Mouse (Mus musculus) liver, embryonic 13.5 days (tissue): Measurements from ENCODE around the gene Ubl4b. TPM values are rescaled to one million over a fixed set of nuclear protein-coding genes. Genes with fewer than 3 reads are reported as not detected.

Experiments used
- ATAC-seq: fragments of 200-750 bp; cut with Nextera tagmentation; 2 replicates; pipeline ENCODE4 v1.8.0; 2017; ENCODE audit warnings: low read depth, mild to moderate bottlenecking, moderate number of reproducible peaks, moderate library complexity
- DNase-seq: peaks from one replicate; pipeline ENCODE4 v3.0.0; 2022
- H3K27ac ChIP-seq: fragments of 300-500 bp; sonication (generic); 2 replicates; pipeline ENCODE4 v1.5.1; 2015; ENCODE audit warnings: moderate library complexity, mild to moderate bottlenecking, inconsistent platforms
- H3K27me3 ChIP-seq: fragments of 300-500 bp; sonication (generic); 2 replicates; pipeline ENCODE4 v1.6.1; 2015; ENCODE audit warnings: mild to moderate bottlenecking, inconsistent platforms
- H3K36me3 ChIP-seq: fragments of 300-500 bp; sonication (generic); 2 replicates; pipeline ENCODE4 v1.6.1; 2015; ENCODE audit warnings: mild to moderate bottlenecking, inconsistent platforms
- H3K4me1 ChIP-seq: fragments of 300-500 bp; sonication (generic); replicated peaks from 2 replicates; pipeline ENCODE4 v1.6.1; 2015; ENCODE audit warnings: inconsistent platforms
- H3K4me2 ChIP-seq: fragments of 300-500 bp; sonication (generic); 2 replicates; pipeline ENCODE4 v1.6.1; 2015; ENCODE audit warnings: inconsistent platforms, mild to moderate bottlenecking, moderate library complexity
- H3K4me3 ChIP-seq: fragments of 300-500 bp; sonication (generic); replicated peaks from 2 replicates; pipeline ENCODE4 v1.5.1; 2015; ENCODE audit warnings: mild to moderate bottlenecking, inconsistent platforms
- H3K9ac ChIP-seq: fragments of 300-500 bp; sonication (generic); 2 replicates; pipeline ENCODE4 v1.6.1; 2015; ENCODE audit warnings: mild to moderate bottlenecking, inconsistent platforms
- H3K9me3 ChIP-seq: fragments of 300-500 bp; sonication (generic); replicated peaks from 2 replicates; pipeline ENCODE4 v1.6.1; 2016; ENCODE audit warnings: inconsistent platforms
- WGBS: fragments of 180-500 bp; shearing (Covaris S2); methylation state at CpG from one replicate; pipeline ENCODE4 v1.1.7; 2015; ENCODE audit not compliant: insufficient replicate concordance; 5-methylcytosine and 5-hydroxymethylcytosine counted together
- polyA plus RNA-seq: library from polyadenylated mRNA; unstranded; fragments of >200 nt; fragmentation: Nextera tagmentation; extraction: Ambion mirVana; gene quantifications from 2 replicates; pipeline ENCODE4 v1.2.1, GENCODE M21; 2015

Ubl4b gene
- polyA plus RNA-seq, 1 experiment from 2014 or later, result not detected

- DNase-seq (no peak), ATAC-seq (no peak)
- H3K27me3 ChIP-seq, result peaks cover 99% of the 10 kb centered on the region
- H3K36me3 ChIP-seq, result no peaks in the 10 kb centered on the region
- peaks cover 3% of the 10 kb centered on the region; the same call in 1 of the 2 replicates for H3K4me1 ChIP-seq
- H3K9me3 ChIP-seq, result no peaks in the 10 kb centered on the region
- no peak overlapping the region for H3K4me3 ChIP-seq
- no peak overlapping the region for H3K4me2 ChIP-seq
- no peak overlapping the region for H3K27ac ChIP-seq
- WGBS, result 13% methylated on average over 1 of the region's 1 CpGs
- no peak overlapping the region for H3K9ac ChIP-seq
These were observed 29.0 kb upstream of the Ubl4b start for GRCm38 (mm10) chr3:107583893-107584292.

- Histone ChIP-seq H3K9me3 (no peaks in the 10 kb centered on the region), H3K27ac (no peak overlapping the region), H3K4me3 (peak overlapping the region; percentile 29), H3K9ac (no peak overlapping the region), H3K27me3 (peaks cover 97% of the 10 kb centered on the region), H3K4me2 (peak overlapping the region; percentile 44), H3K36me3 (no peaks in the 10 kb centered on the region), H3K4me1 (peaks cover 10% of the 10 kb centered on the region)
- 1% methylated on average over 65 of the region's 65 CpGs for WGBS
- no peak for ATAC-seq
- no peak for DNase-seq
These were observed 28.2 kb upstream of the Ubl4b start for GRCm38 (mm10) chr3:107582875-107583767.

GRCm38 (mm10) chr3:107582130-107582874 lies 27.4 kb upstream of the Ubl4b start:
- WGBS, result 6% methylated on average over 18 of the region's 18 CpGs
- Histone ChIP-seq H3K27ac (no peak overlapping the region), H3K27me3 (peaks cover 89% of the 10 kb centered on the region), H3K4me2 (peak overlapping the region; percentile 44), H3K4me3 (peak overlapping the region; percentile 29), H3K9me3 (no peaks in the 10 kb centered on the region), H3K36me3 (no peaks in the 10 kb centered on the region), H3K4me1 (peaks cover 19% of the 10 kb centered on the region), H3K9ac (no peak overlapping the region)
- DNase-seq, result no peak
- no peak for ATAC-seq

- DNase-seq, result no peak
These were observed 26.5 kb upstream of the Ubl4b start for GRCm38 (mm10) chr3:107581103-107582010.

GRCm38 (mm10) chr3:107579466-107579865 lies 24.6 kb upstream of the Ubl4b start:
- no peak for ATAC-seq
- Histone ChIP-seq H3K4me2 (no peak overlapping the region), H3K4me3 (no peak overlapping the region), H3K9ac (no peak overlapping the region), H3K27me3 (peaks cover 61% of the 10 kb centered on the region), H3K36me3 (no peaks in the 10 kb centered on the region), H3K4me1 (peaks cover 22% of the 10 kb centered on the region), H3K27ac (no peak overlapping the region), H3K9me3 (no peaks in the 10 kb centered on the region)
- peak; percentile 38 for DNase-seq
- 3% methylated on average over 4 of the region's 4 CpGs for WGBS

More at GRCm38 (mm10) chr3:107581103-107582010, 26.5 kb upstream of the Ubl4b start:
- no peak for ATAC-seq
- 9% methylated on average over 15 of the region's 15 CpGs for WGBS
- Histone ChIP-seq H3K27ac (no peak overlapping the region), H3K4me2 (no peak overlapping the region), H3K9ac (no peak overlapping the region), H3K36me3 (no peaks in the 10 kb centered on the region), H3K9me3 (no peaks in the 10 kb centered on the region), H3K4me1 (peaks cover 22% of the 10 kb centered on the region), H3K27me3 (peaks cover 79% of the 10 kb centered on the region), H3K4me3 (no peak overlapping the region)

GRCm38 (mm10) chr3:107577810-107578390 lies 23.0 kb upstream of the Ubl4b start:
- WGBS, result 8% methylated on average over 3 of the region's 3 CpGs

GRCm38 (mm10) chr3:107576807-107577206 lies 21.9 kb upstream of the Ubl4b start:
- no peaks in the 10 kb centered on the region for H3K9me3 ChIP-seq
- H3K4me2 ChIP-seq, result no peak overlapping the region
- no peak overlapping the region for H3K27ac ChIP-seq
- no peaks in the 10 kb centered on the region for H3K36me3 ChIP-seq
- H3K9ac ChIP-seq, result no peak overlapping the region
- 71% methylated on average over 3 of the region's 3 CpGs for WGBS
- H3K4me3 ChIP-seq, result no peak overlapping the region
- no peak for ATAC-seq
- peaks cover 34% of the 10 kb centered on the region for H3K27me3 ChIP-seq
- H3K4me1 ChIP-seq, result peaks cover 20% of the 10 kb centered on the region
- no peak for DNase-seq

More at GRCm38 (mm10) chr3:107577810-107578390, 23.0 kb upstream of the Ubl4b start:
- peaks cover 45% of the 10 kb centered on the region for H3K27me3 ChIP-seq
- DNase-seq, result peak; percentile 69
- H3K4me1 ChIP-seq, result peaks cover 20% of the 10 kb centered on the region
- no peak overlapping the region for H3K9ac ChIP-seq
- H3K4me3 ChIP-seq, result no peak overlapping the region
- no peaks in the 10 kb centered on the region for H3K9me3 ChIP-seq
- H3K4me2 ChIP-seq, result 0 out of 2 replicates have a peak overlapping the region, but pooled peaks have one; percentile 8
- no peak overlapping the region; the same call in 1 of the 2 replicates for H3K27ac ChIP-seq
- peak; percentile 98 for ATAC-seq
- no peaks in the 10 kb centered on the region for H3K36me3 ChIP-seq

- peaks cover 20% of the 10 kb centered on the region for H3K27me3 ChIP-seq
- no peak overlapping the region for H3K4me2 ChIP-seq
- no peak for DNase-seq
- ATAC-seq, result no peak
- H3K36me3 ChIP-seq, result no peaks in the 10 kb centered on the region
- H3K9ac ChIP-seq, result no peak overlapping the region
- no peaks in the 10 kb centered on the region for H3K9me3 ChIP-seq
- 37% methylated on average over 2 of the region's 2 CpGs for WGBS
- no peak overlapping the region for H3K4me3 ChIP-seq
- no peaks in the 10 kb centered on the region for H3K4me1 ChIP-seq
- no peak overlapping the region for H3K27ac ChIP-seq
These were observed 16.3 kb upstream of the Ubl4b start for GRCm38 (mm10) chr3:107571205-107571604.

- Histone ChIP-seq H3K9ac (no peak overlapping the region), H3K4me3 (no peak overlapping the region), H3K27ac (no peak overlapping the region), H3K4me1 (no peaks in the 10 kb centered on the region), H3K27me3 (peaks cover 20% of the 10 kb centered on the region), H3K4me2 (no peak overlapping the region), H3K9me3 (no peaks in the 10 kb centered on the region), H3K36me3 (no peaks in the 10 kb centered on the region)
- 46% methylated on average over 4 of the region's 4 CpGs for WGBS
- DNase-seq (no peak), ATAC-seq (no peak)
These were observed 13.8 kb upstream of the Ubl4b start for GRCm38 (mm10) chr3:107568721-107569120.

GRCm38 (mm10) chr3:107567766-107568165 lies 12.9 kb upstream of the Ubl4b start:
- H3K4me1 ChIP-seq, result no peaks in the 10 kb centered on the region
- 57% methylated on average over 7 of the region's 7 CpGs for WGBS
- no peaks in the 10 kb centered on the region for H3K9me3 ChIP-seq
- H3K36me3 ChIP-seq, result no peaks in the 10 kb centered on the region
- DNase-seq (no peak), ATAC-seq (no peak)
- no peak overlapping the region for H3K27ac ChIP-seq
- H3K9ac ChIP-seq, result no peak overlapping the region
- no peak overlapping the region for H3K4me3 ChIP-seq
- peaks cover 20% of the 10 kb centered on the region for H3K27me3 ChIP-seq
- H3K4me2 ChIP-seq, result no peak overlapping the region
